Mouse (Mus musculus) thymus, adult 2 months (tissue): Measurements from ENCODE around the gene Hook1.

Experiments used
- CTCF ChIP-seq: fragments of 200-500 bp; IDR thresholded peaks from 2 replicates; pipeline ENCODE4 v1.5.1; 2012; ENCODE audit warnings: mild to moderate bottlenecking, control low read depth, low read length, moderate library complexity, borderline replicate concordance; ENCODE audit not compliant: control insufficient read depth, poor library complexity, insufficient read depth; ENCODE audit errors: extremely low read depth
- POLR2A ChIP-seq: fragments of 200-500 bp; IDR thresholded peaks from 2 replicates; pipeline ENCODE4 v1.6.1; 2012; ENCODE audit warnings: mild to moderate bottlenecking, low read length, control low read depth, moderate library complexity; ENCODE audit not compliant: control insufficient read depth, poor library complexity, insufficient read depth; ENCODE audit errors: extremely low read depth

- TF ChIP-seq POLR2A, result no peak
- no peak for TF ChIP-seq CTCF
Measured at GRCm38 (mm10) chr4:96028412-96028811, 61.4 kb downstream of the Hook1 start.
